Mouse (Mus musculus) liver, embryonic 14.5 days (tissue): ENCODE results near the gene Carmil1. TPM values are rescaled to one million over a fixed set of nuclear protein-coding genes. Genes with fewer than 3 reads are reported as not detected.
A peak's percentile ranks its signal among the peaks of the same experiment; 100 is the strongest.

Experiments
- ATAC-seq: fragments of 200-750 bp; cut with Nextera tagmentation; 2 replicates; pipeline ENCODE4 v1.8.0; 2017; ENCODE audit warnings: moderate number of reproducible peaks, mild to moderate bottlenecking, moderate library complexity; ENCODE audit not compliant: insufficient read depth
- DNase-seq, 3 experiments: peaks; one replicate each; pipeline ENCODE4 v3.0.0-alpha.2; 2012 to 2013; ENCODE audit warnings: low read depth in 3 of 3, low spot score in 3 of 3
- H3K27ac ChIP-seq: fragments of 300-500 bp; sonication (generic); 2 replicates; pipeline ENCODE4 v1.5.1; 2014; ENCODE audit warnings: moderate library complexity, mild to moderate bottlenecking, control low read depth, inconsistent platforms
- H3K27me3 ChIP-seq: fragments of 300-500 bp; sonication (generic); 2 replicates; pipeline ENCODE4 v1.6.1; 2014; ENCODE audit warnings: mild to moderate bottlenecking, low read length, moderate library complexity; ENCODE audit not compliant: control insufficient read depth, insufficient read depth
- H3K36me3 ChIP-seq: fragments of 300-500 bp; sonication (generic); replicated peaks from 2 replicates; pipeline ENCODE4 v1.6.1; 2014; ENCODE audit warnings: low read depth; ENCODE audit not compliant: control insufficient read depth, insufficient read depth
- H3K4me1 ChIP-seq, 2 experiments: fragments of 200-500 bp in 1 of 2; fragments of 300-500 bp in 1 of 2; sonication (generic) in 1 of 2; replicated peaks; 2 replicates each; pipeline ENCODE4 v1.6.1; 2012 to 2014; ENCODE audit warnings: antibody characterized with exemption in 1 of 2, inconsistent platforms in 1 of 2, low read length in 1 of 2; ENCODE audit not compliant: control insufficient read depth in 2 of 2, insufficient read depth in 2 of 2
- H3K4me2 ChIP-seq: fragments of 300-500 bp; sonication (generic); 2 replicates; pipeline ENCODE4 v1.6.1; 2014; ENCODE audit warnings: low read depth, mild to moderate bottlenecking, control low read depth, moderate library complexity
- H3K4me3 ChIP-seq, 2 experiments: fragments of 200-500 bp in 1 of 2; fragments of 300-500 bp in 1 of 2; sonication (generic) in 1 of 2; 2 replicates each; pipeline ENCODE4 v1.5.1; 2012 to 2014; ENCODE audit warnings: low read depth in 2 of 2, low read length in 2 of 2, mild to moderate bottlenecking in 2 of 2, control low read depth in 1 of 2, inconsistent platforms in 1 of 2, moderate library complexity in 1 of 2; ENCODE audit not compliant: insufficient read depth in 1 of 2
- H3K9ac ChIP-seq: fragments of 300-500 bp; sonication (generic); replicated peaks from 2 replicates; pipeline ENCODE4 v1.6.1; 2014; ENCODE audit warnings: mild to moderate bottlenecking, control low read depth, moderate library complexity
- H3K9me3 ChIP-seq: fragments of 300-500 bp; sonication (generic); 2 replicates; pipeline ENCODE4 v1.6.1; 2016; ENCODE audit warnings: low read length, mixed read lengths; ENCODE audit not compliant: control insufficient read depth
- CTCF ChIP-seq: IDR thresholded peaks from 2 replicates; pipeline ENCODE4 v1.5.1; 2016; ENCODE audit warnings: antibody characterized with exemption, low read depth, control low read depth
- EP300 ChIP-seq: IDR thresholded peaks from 2 replicates; pipeline ENCODE4 v1.6.1; 2016; ENCODE audit warnings: antibody characterized with exemption, low read depth
- whole genome bisulfite sequencing: fragments of 180-500 bp; shearing (Covaris S2); extraction: QIAGEN DNeasy Blood & Tissue Kit; methylation state at CpG from one replicate; pipeline ENCODE4 v1.1.7; 2014; ENCODE audit not compliant: insufficient replicate concordance; 5-methylcytosine and 5-hydroxymethylcytosine counted together
- polyA plus RNA-seq, 2 experiments: library from polyadenylated mRNA; depleted of rRNA in 1 of 2; stranded (reverse) in 1 of 2; unstranded in 1 of 2; fragments of >200 nt; fragmentation: Nextera tagmentation in 1 of 2; extraction: Ambion mirVana in 1 of 2; gene quantifications; 2 replicates each; pipeline versions ENCODE4 v1.2.1 to v1.2.3; 2012 to 2014

Gene Carmil1
- polyA plus RNA-seq, 2 experiments, result 1.8 to 4.2 TPM

DNA sequence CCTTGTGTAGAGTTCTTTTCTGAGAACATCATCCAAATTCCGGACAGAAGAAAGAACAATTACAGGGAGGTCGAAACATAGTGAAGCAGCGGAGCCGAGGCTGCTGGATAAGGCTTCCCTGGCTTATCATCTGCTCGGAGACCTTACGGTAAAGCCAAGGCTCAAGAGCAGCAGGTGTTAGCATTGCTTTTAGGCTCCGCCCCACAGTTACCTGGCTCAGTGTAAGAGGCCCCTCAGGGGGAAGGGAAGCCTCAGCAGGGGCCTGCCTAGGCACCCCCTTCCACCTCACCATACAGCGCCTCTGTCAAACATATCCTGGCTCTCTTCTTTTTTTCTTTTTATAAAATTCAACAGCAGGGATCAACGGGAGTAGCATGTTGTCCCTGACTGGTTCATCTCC lies 286.6 kb downstream of the Carmil1 start:
- TF ChIP-seq EP300, result no peak
- TF ChIP-seq CTCF, result no peak
- ATAC-seq (no peak), DNase-seq (no peak)
- H3K4me3 ChIP-seq, result no peak overlapping the region
- WGBS, result 18% methylated on average over 9 of the region's 9 CpGs
- H3K4me2 ChIP-seq, result no peak overlapping the region
- no peak overlapping the region for H3K9ac ChIP-seq
- H3K9me3 ChIP-seq, result no peaks in the 10 kb centered on the region
- no peak overlapping the region for H3K27ac ChIP-seq
- H3K4me1 ChIP-seq, result no peaks in the 10 kb centered on the region
- H3K36me3 ChIP-seq, result no peaks in the 10 kb centered on the region
- peaks cover 20% of the 10 kb centered on the region for H3K27me3 ChIP-seq

DNA sequence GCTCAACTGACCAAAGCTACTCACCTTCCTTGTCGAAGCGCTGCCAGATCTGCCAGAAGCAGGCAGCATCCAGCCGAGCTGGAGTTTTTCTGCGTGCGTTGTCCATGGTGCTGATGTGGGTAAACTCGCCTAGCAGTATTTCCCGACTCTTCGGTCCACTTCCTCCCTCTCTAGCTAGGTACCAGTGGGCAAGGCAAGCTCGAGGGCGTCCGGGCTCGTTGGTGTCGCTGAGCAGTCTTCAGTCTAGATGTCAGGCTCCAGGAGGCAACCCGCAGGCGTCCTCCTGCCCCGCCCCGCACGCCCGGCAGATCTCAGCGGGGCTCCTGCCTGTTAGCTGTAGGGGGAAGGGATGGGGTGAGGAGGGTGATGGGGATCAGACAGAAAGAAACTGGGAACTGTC lies 289.7 kb downstream of the Carmil1 start, which contains the start of gene Scgn:
Gene Scgn, minus strand, starts transcription at position 287 of the 400 bp plus-strand sequence.
- Histone ChIP-seq H3K9ac (no peak within 1 kb of the TSS), H3K27ac (no peak within 1 kb of the TSS), H3K4me2 (no peak within 1 kb of the TSS), H3K27me3 (peaks cover 20% of the 10 kb centered on the region), H3K9me3 (no peaks in the 10 kb centered on the region), H3K4me1 (no peaks in the 10 kb centered on the region), H3K4me3 (no peak within 1 kb of the TSS), H3K36me3 (no peaks in the 10 kb centered on the region)
- under 1% methylated on average over 20 of the region's 20 CpGs for WGBS
- TF ChIP-seq CTCF (peak; percentile 14; the same call in 1 of the 2 replicates), EP300 (no peak)
- no peak for ATAC-seq
- peak; percentile 12 to 22 (median 19) for DNase-seq

DNA sequence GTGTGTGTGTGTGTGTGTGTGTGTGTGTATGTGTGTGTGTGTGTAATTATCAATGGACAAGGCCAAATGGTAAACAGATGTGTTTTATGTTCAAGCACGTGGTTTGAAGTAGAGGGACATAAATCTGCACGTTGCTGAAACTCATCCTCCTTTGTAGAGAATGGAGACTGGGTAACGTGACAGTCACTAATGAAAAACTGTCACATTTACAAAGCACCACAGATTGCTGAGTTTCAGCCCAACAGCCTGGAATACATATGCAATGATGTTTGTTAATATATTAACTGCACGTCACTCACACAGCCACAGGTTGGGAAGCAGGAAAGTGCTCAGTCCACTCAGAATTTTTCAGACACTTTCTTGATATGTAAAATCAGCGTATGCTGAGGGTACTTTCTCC lies 290.1 kb downstream of the Carmil1 start:
- Histone ChIP-seq H3K4me3 (no peak overlapping the region), H3K4me1 (no peaks in the 10 kb centered on the region), H3K9me3 (no peaks in the 10 kb centered on the region), H3K9ac (no peak overlapping the region), H3K27me3 (peaks cover 20% of the 10 kb centered on the region), H3K4me2 (no peak overlapping the region), H3K36me3 (no peaks in the 10 kb centered on the region), H3K27ac (no peak overlapping the region)
- TF ChIP-seq CTCF (no peak), EP300 (no peak)
- 33% methylated on average over 5 of the region's 5 CpGs for whole genome bisulfite sequencing
- DNase-seq (no peak), ATAC-seq (no peak)

DNA sequence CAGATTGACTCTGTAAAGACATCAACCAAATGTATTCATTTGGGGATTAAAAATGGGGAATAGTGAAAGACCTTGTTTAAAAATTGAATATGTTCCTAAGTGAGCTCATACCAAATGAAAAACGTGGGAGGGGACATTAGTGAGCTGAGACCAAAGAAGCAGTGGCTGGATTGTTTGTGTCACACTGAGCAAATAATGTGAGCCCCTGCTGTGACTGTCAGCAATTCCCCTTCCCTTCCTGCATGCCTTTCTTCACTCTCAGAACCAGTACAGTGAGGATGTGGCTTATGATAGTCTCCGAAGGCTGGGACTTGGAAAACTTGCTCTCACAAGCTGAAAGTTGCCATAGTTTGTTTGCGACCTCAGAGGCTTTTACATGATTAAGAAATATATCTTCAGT lies 295.5 kb downstream of the Carmil1 start:
- no peak overlapping the region for H3K9ac ChIP-seq
- no peak for ATAC-seq
- no peaks in the 10 kb centered on the region for H3K4me1 ChIP-seq
- no peak overlapping the region for H3K27ac ChIP-seq
- H3K4me3 ChIP-seq, result no peak overlapping the region
- no peaks in the 10 kb centered on the region for H3K27me3 ChIP-seq
- DNase-seq, result no peak
- H3K4me2 ChIP-seq, result no peak overlapping the region
- H3K9me3 ChIP-seq, result no peaks in the 10 kb centered on the region
- WGBS, result 39% methylated on average over 3 of the region's 3 CpGs
- no peak for TF ChIP-seq CTCF
- TF ChIP-seq EP300, result no peak
- no peaks in the 10 kb centered on the region for H3K36me3 ChIP-seq

DNA sequence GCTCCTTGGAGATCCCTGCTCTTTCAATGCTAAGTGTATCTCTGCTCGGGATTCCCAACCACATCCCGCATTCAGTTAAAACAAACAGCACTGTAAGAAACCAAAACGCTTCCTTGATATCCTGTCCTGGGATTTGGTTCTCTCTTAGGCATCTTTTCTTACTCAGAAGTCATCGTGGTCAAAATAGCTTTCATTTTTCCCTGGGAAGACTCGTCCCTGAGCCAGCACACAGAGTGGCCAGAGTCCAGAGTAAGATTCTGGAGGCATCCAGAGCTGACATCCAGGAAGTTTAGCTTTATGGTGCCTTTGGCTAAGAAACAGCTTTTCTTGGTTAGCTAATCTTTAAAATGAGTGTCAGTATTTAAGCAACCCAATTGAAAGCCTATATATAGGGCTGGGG lies 308.3 kb downstream of the Carmil1 start:
- Histone ChIP-seq H3K4me3 (no peak overlapping the region), H3K9me3 (no peaks in the 10 kb centered on the region), H3K27ac (no peak overlapping the region), H3K27me3 (no peaks in the 10 kb centered on the region), H3K36me3 (no peaks in the 10 kb centered on the region), H3K4me2 (no peak overlapping the region), H3K9ac (no peak overlapping the region), H3K4me1 (no peaks in the 10 kb centered on the region)
- no peak for ATAC-seq
- DNase-seq, result no peak
- 44% methylated on average over 5 of the region's 5 CpGs for WGBS
- TF ChIP-seq CTCF, result no peak
- no peak for TF ChIP-seq EP300
